Mouse (Mus musculus) bone marrow, adult 2 months (tissue): ENCODE data around the gene Ehbp1.

Experiments
- CTCF ChIP-seq: fragments of 200-500 bp; IDR thresholded peaks from 2 replicates; pipeline ENCODE4 v1.5.1; 2011; ENCODE audit warnings: low read length, control low read depth; ENCODE audit not compliant: control insufficient read depth, insufficient read depth
- POLR2A ChIP-seq: fragments of 200-500 bp; IDR thresholded peaks from 2 replicates; pipeline ENCODE4 v1.6.1; 2011; ENCODE audit warnings: low read depth, mild to moderate bottlenecking, control low read depth, low read length, borderline replicate concordance; ENCODE audit not compliant: control insufficient read depth

GRCm38 (mm10) chr11:22372609-22373289, 30.7 kb upstream of the Ehbp1 start:
- TF ChIP-seq CTCF: no peak
- no peak for TF ChIP-seq POLR2A
